Mouse (Mus musculus) frontal cortex, postnatal 10 days (tissue): ENCODE data around the gene Rnase12.

ENCODE experiments used
- DNase-seq, 2 experiments: peaks; one replicate each; pipeline ENCODE4 v3.0.0; 2022; ENCODE audit warnings: low spot score in 2 of 2, mixed read lengths in 1 of 2

Rnase12 gene

GRCm38 (mm10) chr14:51085086-51085485 lies 27.6 kb upstream of the Rnase12 start:
- no peak for DNase-seq

DNA sequence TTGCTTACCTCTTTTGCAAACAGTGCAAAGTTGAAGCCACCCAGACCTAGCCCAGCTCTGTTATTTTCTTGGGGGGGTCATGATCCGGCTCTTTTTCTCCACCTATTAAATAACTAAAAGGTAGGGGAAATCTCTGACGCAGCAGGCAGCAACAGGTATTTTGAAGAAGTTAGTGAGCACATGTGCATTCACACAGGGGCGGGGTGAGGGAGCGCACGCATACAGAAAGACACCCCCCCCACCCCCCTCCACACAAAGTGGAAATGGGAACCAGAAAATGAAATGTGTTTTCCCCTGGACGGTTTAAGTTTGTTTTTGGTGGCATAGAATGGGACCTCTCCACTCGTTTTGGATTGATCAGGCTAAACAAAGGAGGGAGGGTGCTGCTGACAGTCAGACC lies 26.3 kb upstream of the Rnase12 start:
- no peak for DNase-seq

- no peak for DNase-seq
These were observed 25.4 kb upstream of the Rnase12 start for GRCm38 (mm10) chr14:51082599-51083581.

GRCm38 (mm10) chr14:51081035-51081434 lies 23.6 kb upstream of the Rnase12 start:
- DNase-seq: no peak

DNA sequence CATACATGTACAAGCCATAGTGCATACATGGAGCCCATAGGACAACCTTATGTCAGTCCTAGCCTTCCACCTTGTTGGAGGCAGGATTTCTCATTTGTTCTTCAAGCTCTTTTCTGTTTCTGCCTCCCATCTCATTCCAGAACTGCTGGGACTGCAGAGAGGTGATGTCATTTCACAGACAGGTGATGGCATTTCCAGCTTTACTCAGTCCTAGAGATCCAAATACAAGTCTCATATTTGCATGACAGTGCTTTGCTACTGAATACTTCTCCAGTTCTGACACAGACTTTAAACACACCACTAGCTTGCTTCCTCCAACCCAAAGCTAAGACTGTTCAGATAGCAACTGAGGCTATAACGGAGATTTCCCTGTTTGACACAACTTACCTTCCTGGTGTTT lies 21.7 kb upstream of the Rnase12 start:
- DNase-seq: no peak

- no peak for DNase-seq
These were observed 16.9 kb upstream of the Rnase12 start, which contains the start of gene Olfr750 for GRCm38 (mm10) chr14:51074335-51074734. Gene Olfr750, minus strand, starts transcription at chr14:51074435.

DNA sequence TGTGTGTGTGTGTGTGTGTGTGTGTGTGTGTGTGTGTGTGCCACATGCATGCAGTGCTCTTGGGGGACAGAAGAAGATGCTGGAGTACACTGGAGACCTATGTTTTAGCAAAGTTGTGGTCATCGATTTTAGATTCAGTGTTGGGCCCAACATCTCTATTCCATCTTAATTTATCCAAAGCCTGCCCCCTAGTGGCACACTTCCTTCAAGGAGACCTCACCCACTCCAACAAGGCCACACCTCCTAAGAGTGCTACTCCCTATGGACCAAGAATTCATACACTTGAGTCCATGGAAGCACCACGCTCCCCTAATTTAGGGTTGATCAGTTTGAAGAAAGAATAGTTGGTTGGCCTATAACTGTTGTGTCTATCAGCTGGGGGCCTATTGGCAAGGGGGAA lies 12.2 kb upstream of the Rnase12 start:
- DNase-seq: no peak

DNA sequence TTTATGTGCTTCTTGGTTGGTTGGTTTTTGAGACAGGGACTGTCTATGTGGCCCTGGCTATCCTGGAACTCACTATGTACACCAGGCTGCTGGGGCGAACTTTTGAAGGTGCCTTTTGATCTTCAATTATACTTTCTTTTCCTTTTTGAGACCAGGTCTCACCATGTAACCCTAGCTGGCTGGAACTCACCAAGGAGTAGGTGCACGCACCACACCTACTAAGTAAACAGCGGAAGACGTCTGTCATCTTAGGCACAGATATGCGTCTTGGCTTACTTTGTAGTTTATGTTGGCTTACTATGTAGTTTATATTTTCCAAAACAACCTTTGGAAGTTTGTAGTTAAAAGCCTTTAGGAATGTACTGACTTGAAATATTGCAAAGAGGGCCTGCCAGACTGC lies 11.5 kb upstream of the Rnase12 start:
- no peak for DNase-seq

DNA sequence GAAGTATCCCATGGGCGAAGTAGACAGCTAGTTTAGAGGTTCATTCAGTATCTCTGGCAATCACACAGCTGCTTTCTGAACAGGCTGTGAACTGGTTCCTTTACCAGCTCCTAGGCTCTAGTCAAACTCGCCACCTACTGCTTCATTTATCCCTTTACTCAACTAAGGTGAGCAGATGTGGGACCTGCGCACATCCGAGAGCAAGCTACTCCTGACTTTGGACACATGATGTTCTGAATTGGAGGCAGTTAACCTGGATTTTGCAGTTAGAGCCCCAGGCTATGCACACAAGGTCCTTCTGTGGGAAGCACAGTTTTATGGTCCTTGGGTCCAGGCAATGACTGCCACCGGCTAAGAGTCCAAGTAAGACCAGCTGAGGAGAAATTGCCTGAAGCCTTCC lies 3.3 kb upstream of the Rnase12 start:
- no peak for DNase-seq

- DNase-seq: no peak
These were observed 2.9 kb downstream of the Rnase12 start for GRCm38 (mm10) chr14:51054243-51055237.

DNA sequence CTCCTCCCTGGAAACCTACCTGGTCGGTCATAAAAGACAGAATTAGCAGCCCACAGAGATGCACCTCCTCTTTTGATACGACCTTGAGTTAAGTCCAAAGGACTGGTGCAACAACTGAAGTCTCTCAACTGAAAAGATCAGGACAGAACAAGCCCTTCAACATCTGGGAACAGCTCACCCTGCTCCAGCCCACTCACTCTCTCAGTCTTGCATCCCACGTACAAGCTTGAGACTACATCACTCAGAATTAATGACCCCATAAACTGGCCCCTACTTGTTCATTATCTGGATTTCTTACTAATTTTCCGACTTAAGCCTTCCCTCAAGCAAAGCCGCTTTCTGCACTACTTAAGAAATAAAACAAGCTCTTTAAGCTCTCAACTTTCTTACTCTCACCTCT lies 4.3 kb downstream of the Rnase12 start:
- DNase-seq: no peak

GRCm38 (mm10) chr14:51051941-51052340 lies 5.5 kb downstream of the Rnase12 start:
- no peak for DNase-seq

- no peak for DNase-seq
These were observed 7.4 kb downstream of the Rnase12 start, which contains the start of gene Rnase11 for GRCm38 (mm10) chr14:51050063-51050462. Gene Rnase11, minus strand, starts transcription at chr14:51050163.

GRCm38 (mm10) chr14:51047846-51048245 lies 9.6 kb downstream of the Rnase12 start:
- DNase-seq: no peak

GRCm38 (mm10) chr14:51041769-51042168 lies 15.7 kb downstream of the Rnase12 start, which contains the start of gene Rnase9:
Gene Rnase9, minus strand, starts transcription at chr14:51041869.
- DNase-seq: no peak

DNA sequence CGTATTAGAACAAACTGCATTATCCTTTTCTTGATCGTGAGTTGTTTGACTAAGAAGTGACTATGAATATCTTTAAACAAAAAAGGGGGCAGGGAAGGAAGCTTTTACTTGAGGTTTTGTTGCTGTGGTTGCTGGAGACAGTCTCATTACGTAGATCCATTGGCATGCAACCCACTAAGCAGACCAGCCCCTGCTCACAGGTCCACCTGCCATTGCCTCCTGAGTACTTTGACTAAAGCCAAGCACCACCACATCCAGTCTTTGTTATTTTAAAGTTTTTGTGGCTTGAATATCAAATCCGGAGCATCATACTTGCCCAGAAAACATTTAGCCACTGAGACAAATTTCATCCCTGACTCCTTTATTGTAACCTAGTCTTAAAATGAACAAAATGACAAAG lies 21.2 kb downstream of the Rnase12 start:
- DNase-seq: no peak

DNA sequence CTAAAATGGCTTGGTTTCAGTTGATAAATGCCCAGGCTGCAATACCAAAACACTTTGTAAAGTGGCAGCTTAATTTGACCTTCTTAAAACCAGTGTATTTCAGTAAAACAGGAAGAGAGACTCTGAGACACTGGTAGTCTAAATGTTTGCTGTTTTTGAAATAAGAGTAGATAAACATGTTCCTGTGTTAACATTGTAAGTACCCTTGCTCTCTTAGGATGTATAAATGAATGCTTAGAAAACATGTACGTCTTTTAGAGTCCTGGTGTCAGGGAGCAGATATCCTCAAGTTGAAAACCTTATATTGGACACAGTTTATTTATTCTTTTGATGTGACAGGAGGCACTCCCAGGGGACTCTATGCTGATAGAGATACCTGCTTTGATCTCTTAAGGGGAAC lies 22.3 kb downstream of the Rnase12 start:
- no peak for DNase-seq

DNA sequence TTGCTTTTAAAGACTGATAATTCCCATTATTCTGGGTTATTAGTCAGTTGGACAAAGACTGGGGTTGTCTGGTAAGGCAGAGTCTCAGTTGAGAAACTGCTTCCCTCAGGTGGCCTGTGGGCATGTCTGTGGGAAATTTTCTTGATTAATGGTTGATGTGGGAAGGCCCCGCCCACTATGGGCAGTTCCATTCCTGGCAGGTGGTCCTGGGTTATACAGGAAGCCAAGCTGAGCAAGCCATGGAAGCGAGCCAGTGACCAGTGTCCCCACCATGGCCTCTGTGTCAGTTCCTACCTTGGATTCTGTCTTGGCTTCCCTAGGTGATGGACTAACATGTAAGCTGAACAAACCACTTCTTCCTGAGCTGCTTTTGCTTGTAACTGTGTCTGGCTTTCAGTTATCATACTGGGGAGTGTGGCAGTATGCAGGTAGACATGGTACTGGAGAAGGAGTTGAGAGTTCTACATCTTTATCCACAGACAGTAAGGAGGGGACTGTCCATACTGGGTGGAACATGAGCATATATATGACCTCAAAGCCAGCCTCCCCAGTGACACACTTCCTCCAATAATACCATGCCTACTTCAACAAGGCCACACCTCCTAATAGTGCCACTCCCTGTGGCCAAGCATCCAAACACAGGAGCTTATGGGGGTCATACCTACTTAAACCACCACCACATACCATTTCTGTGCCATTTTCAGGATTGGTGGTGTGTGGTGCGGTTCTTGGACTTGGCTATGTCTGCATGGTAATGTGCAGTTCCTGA lies 29.9 kb downstream of the Rnase12 start:
- no peak for DNase-seq

GRCm38 (mm10) chr14:51026391-51027133 lies 30.9 kb downstream of the Rnase12 start:
- peak in 1 of 2 experiments; percentile 42 for DNase-seq

GRCm38 (mm10) chr14:51024820-51025219 lies 32.6 kb downstream of the Rnase12 start:
- DNase-seq: no peak

- no peak for DNase-seq
These were observed 34.0 kb downstream of the Rnase12 start for GRCm38 (mm10) chr14:51023457-51023856.
